Comparison of ENCODE assay signal across 8 mouse cellular contexts in genomic region chr4:129555421-129555861, GRCm38 (mm10). TPM values are rescaled to one million over a fixed set of nuclear protein-coding genes. Genes with fewer than 3 reads are reported as not detected.
DNase-seq lines count a peak whose midpoint lies in the region; ATAC-seq and TF ChIP-seq lines count a peak whose summit lies in the region.

No protein-coding gene starts in this region.

- H3K4me1 ChIP-seq in heart, embryonic 13.5 days = peaks cover 25% of the 10 kb centered on the region
- peaks cover 13% of the 10 kb centered on the region for H3K4me1 ChIP-seq in lung, embryonic 14.5 days (ENCODE audit: insufficient read depth)
- peaks cover 21% of the 10 kb centered on the region for H3K4me1 ChIP-seq in neural tube, embryonic 13.5 days (replicated peaks)

- peak overlapping the region; percentile 60; the same call in 1 of the 2 replicates for H3K27ac ChIP-seq in heart, embryonic 13.5 days (replicated peaks)
- H3K27ac ChIP-seq in lung, embryonic 14.5 days (ENCODE audit: low read depth) = 0 out of 2 replicates have a peak overlapping the region, but pooled peaks have one; percentile 36
- peak overlapping the region; percentile 77 for H3K27ac ChIP-seq in neural tube, embryonic 13.5 days (replicated peaks)

- peak; percentile 58 for DNase-seq in urinary bladder, postnatal 14 days (ENCODE audit: low spot score)
- no peak for DNase-seq in urinary bladder, adult 2 months (ENCODE audit: low spot score)
- peak; percentile 43 to 62 for DNase-seq in cerebellum, postnatal 4 days (ENCODE audit: low spot score in 2 of 2)
- peak; percentile 77 for DNase-seq in kidney, postnatal 10 days
- peak; percentile 70 for DNase-seq in lung, embryonic 14.5 days
- peak; percentile 57 for DNase-seq in thymus, postnatal 14 days

- H3K27me3 ChIP-seq in heart, embryonic 13.5 days (replicated peaks) = no peaks in the 10 kb centered on the region
- H3K27me3 ChIP-seq in lung, embryonic 14.5 days (ENCODE audit: insufficient read depth, low read length) = no peaks in the 10 kb centered on the region
- no peaks in the 10 kb centered on the region for H3K27me3 ChIP-seq in neural tube, embryonic 13.5 days

- no peaks in the 10 kb centered on the region for H3K36me3 ChIP-seq in heart, embryonic 13.5 days
- no peaks in the 10 kb centered on the region for H3K36me3 ChIP-seq in lung, embryonic 14.5 days (ENCODE audit: insufficient read depth)
- H3K36me3 ChIP-seq in neural tube, embryonic 13.5 days = no peaks in the 10 kb centered on the region

- H3K4me3 ChIP-seq in heart, embryonic 13.5 days = peak overlapping the region; percentile 62
- peak overlapping the region; percentile 50 for H3K4me3 ChIP-seq in lung, embryonic 14.5 days (ENCODE audit: low read depth, low read length)
- peak overlapping the region; percentile 45 for H3K4me3 ChIP-seq in neural tube, embryonic 13.5 days

- H3K4me2 ChIP-seq in heart, embryonic 13.5 days = peak overlapping the region; percentile 98
- peak overlapping the region; percentile 92 for H3K4me2 ChIP-seq in lung, embryonic 14.5 days
- H3K4me2 ChIP-seq in neural tube, embryonic 13.5 days = peak overlapping the region; percentile 87

- peak overlapping the region; percentile 85 for H3K9ac ChIP-seq in heart, embryonic 13.5 days
- H3K9ac ChIP-seq in lung, embryonic 14.5 days = peak overlapping the region; percentile 56
- H3K9ac ChIP-seq in neural tube, embryonic 13.5 days = peak overlapping the region; percentile 74

- 4% methylated on average over 16 of the region's 16 CpGs for WGBS in heart, embryonic 13.5 days
- 6% methylated on average over 16 of the region's 16 CpGs for WGBS in lung, embryonic 14.5 days
- 2% methylated on average over 16 of the region's 16 CpGs for WGBS in neural tube, embryonic 13.5 days

- ATAC-seq in heart, embryonic 13.5 days (ENCODE audit: extremely low read depth, insufficient number of reproducible peaks, low FRiP score, low TSS enrichment) = no peak
- ATAC-seq in lung, embryonic 14.5 days (ENCODE audit: insufficient read depth) = no peak
- ATAC-seq in neural tube, embryonic 13.5 days (ENCODE audit: low read depth) = peak; percentile 67; the same call in 1 of the 2 replicates

- peak; percentile 73 for TF ChIP-seq CTCF in lung, embryonic 14.5 days (IDR thresholded peaks at IDR 0.05; ENCODE audit: low read depth)

- no peaks in the 10 kb centered on the region for H3K9me3 ChIP-seq in heart, embryonic 13.5 days
- H3K9me3 ChIP-seq in lung, embryonic 14.5 days (ENCODE audit: low read depth, low read length) = no peaks in the 10 kb centered on the region
- H3K9me3 ChIP-seq in neural tube, embryonic 13.5 days = no peaks in the 10 kb centered on the region

RNA-seq across cellular contexts. Expression of gene Hdac1, which starts 12.9 kb away (rescaled TPM):
- 101 and 112 TPM in 2 replicates for polyA plus RNA-seq in urinary bladder, adult 2 months (2012; rRNA removed)
- 127 and 141 TPM in 2 replicates for polyA plus RNA-seq in heart, embryonic 13.5 days (2015; fragmentation: Nextera tagmentation; extraction: Ambion mirVana)
- polyA plus RNA-seq in lung, embryonic 14.5 days (2014; fragmentation: Nextera tagmentation; extraction: Ambion mirVana) = 243 and 246 TPM in 2 replicates
- polyA plus RNA-seq in neural tube, embryonic 13.5 days (2015; fragmentation: Nextera tagmentation; extraction: Ambion mirVana) = 116 and 120 TPM in 2 replicates

RNA-seq across cellular contexts. Expression of gene Lck, which starts 18.0 kb away (rescaled TPM):
- 2.9 and 3.7 TPM in 2 replicates for polyA plus RNA-seq in urinary bladder, adult 2 months (2012; rRNA removed)
- 2.8 and 7.0 TPM in 2 replicates for polyA plus RNA-seq in heart, embryonic 13.5 days (2015; fragmentation: Nextera tagmentation; extraction: Ambion mirVana)
- polyA plus RNA-seq in lung, embryonic 14.5 days (2014; fragmentation: Nextera tagmentation; extraction: Ambion mirVana) = 5.7 and 7.8 TPM in 2 replicates
- 8.7 and 11.6 TPM in 2 replicates for polyA plus RNA-seq in neural tube, embryonic 13.5 days (2015; fragmentation: Nextera tagmentation; extraction: Ambion mirVana)

RNA-seq across cellular contexts. Expression of gene Fam167b, which starts 22.9 kb away (rescaled TPM):
- 4.0 and 4.7 TPM in 2 replicates for polyA plus RNA-seq in urinary bladder, adult 2 months (2012; rRNA removed)
- 4.7 and 7.3 TPM in 2 replicates for polyA plus RNA-seq in heart, embryonic 13.5 days (2015; fragmentation: Nextera tagmentation; extraction: Ambion mirVana)
- polyA plus RNA-seq in lung, embryonic 14.5 days (2014; fragmentation: Nextera tagmentation; extraction: Ambion mirVana) = 2.2 and 2.7 TPM in 2 replicates
- 0.73 and 1.5 TPM in 2 replicates for polyA plus RNA-seq in neural tube, embryonic 13.5 days (2015; fragmentation: Nextera tagmentation; extraction: Ambion mirVana)

RNA-seq across cellular contexts. Expression of gene Marcksl1, which starts 42.1 kb away (rescaled TPM):
- 151 and 161 TPM in 2 replicates for polyA plus RNA-seq in urinary bladder, adult 2 months (2012; rRNA removed)
- polyA plus RNA-seq in heart, embryonic 13.5 days (2015; fragmentation: Nextera tagmentation; extraction: Ambion mirVana) = 383 and 399 TPM in 2 replicates
- polyA plus RNA-seq in lung, embryonic 14.5 days (2014; fragmentation: Nextera tagmentation; extraction: Ambion mirVana) = 799 and 847 TPM in 2 replicates
- polyA plus RNA-seq in neural tube, embryonic 13.5 days (2015; fragmentation: Nextera tagmentation; extraction: Ambion mirVana) = 1,745 and 1,831 TPM in 2 replicates

RNA-seq across cellular contexts. Expression of gene Eif3i, which starts 45.0 kb away (rescaled TPM):
- polyA plus RNA-seq in urinary bladder, adult 2 months (2012; rRNA removed) = 246 and 264 TPM in 2 replicates
- 169 and 189 TPM in 2 replicates for polyA plus RNA-seq in heart, embryonic 13.5 days (2015; fragmentation: Nextera tagmentation; extraction: Ambion mirVana)
- polyA plus RNA-seq in lung, embryonic 14.5 days (2014; fragmentation: Nextera tagmentation; extraction: Ambion mirVana) = 308 and 316 TPM in 2 replicates
- polyA plus RNA-seq in neural tube, embryonic 13.5 days (2015; fragmentation: Nextera tagmentation; extraction: Ambion mirVana) = 209 and 223 TPM in 2 replicates
